Mouse (Mus musculus) regulatory T cell (primary cell): ENCODE results near the gene Dusp7.

Experiments
- in situ Hi-C: fragments of 300-600 bp; cut with MboI, MseI; formaldehyde crosslinking; loops from one replicate; pipeline ENCODE4 v1.15.1; 2025; ENCODE audit warnings: high pct_unique_total_duplicates

Dusp7 gene

DNA sequence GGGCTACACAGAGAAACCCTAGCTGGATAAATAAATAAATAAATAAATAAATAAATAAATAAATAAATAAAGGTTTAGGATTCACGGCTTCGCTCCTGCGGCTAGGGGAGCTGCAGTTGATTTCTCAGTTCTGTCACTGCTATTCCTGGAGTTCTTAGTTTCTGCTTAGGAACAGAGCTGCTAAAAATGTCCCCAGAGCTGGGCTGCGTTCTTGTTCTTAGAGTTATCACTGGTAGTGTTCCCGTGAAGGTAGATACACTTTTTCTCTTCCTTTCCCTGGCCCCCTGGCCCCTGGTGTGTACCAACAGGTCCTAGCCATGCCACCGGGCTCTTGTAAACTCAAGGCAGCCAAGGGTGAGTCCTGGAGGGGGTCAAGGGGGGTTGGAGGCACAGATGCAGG lies 48.4 kb downstream of the Dusp7 start:
- in situ Hi-C loops = loop anchor here (5.0 kb wide), 1 partner anchor 110 kb away; no protein-coding TSS in a partner anchor

GRCm38 (mm10) chr9:106417841-106418625 lies 49.6 kb downstream of the Dusp7 start:
- in situ Hi-C loops = loop anchor here (5.0 kb wide), 1 partner anchor 111 kb away; no protein-coding TSS in a partner anchor

DNA sequence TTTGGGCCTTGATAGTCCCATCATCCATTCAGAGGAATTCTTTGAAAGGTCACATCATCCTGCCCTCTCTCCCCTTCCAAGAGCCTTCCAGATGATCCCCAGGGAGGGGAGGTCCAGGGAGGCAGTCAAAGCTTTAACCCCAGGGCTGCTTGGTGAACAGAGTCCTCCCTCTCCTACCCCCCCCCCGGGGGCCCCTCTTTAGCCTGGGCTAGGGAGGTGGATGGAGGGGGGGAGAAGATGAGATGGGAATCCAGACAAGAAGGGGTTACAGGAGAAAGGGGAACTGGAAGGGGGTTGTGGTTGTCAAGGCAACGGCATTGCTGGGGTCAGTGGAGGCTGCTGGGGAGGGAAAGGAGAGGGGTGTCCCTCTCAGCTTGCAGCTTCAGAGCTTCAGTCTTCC lies 52.2 kb downstream of the Dusp7 start:
- in situ Hi-C loops = no loop called here

GRCm38 (mm10) chr9:106421033-106421864 lies 52.8 kb downstream of the Dusp7 start:
- in situ Hi-C loops = no loop called here

DNA sequence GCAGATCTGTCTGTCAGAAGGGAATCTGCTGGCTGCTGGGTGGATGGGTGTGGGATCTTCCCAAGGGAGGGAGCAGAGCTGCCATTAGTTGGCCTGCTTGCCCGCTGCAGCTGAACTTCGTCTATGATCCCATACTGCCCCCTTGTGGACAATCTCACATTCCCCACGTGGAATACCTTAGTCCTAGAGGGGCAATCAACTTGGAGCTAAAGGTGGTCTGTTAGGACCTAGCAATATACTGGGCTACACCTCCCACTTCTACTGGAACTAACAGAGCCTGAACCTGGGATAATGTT lies 53.4 kb downstream of the Dusp7 start:
- in situ Hi-C loops = no loop called here
